Mouse (Mus musculus) cerebellum, adult 2 months (tissue): ENCODE data around the gene Actn1. TPM values are rescaled to one million over a fixed set of nuclear protein-coding genes. Genes with fewer than 3 reads are reported as not detected.

ENCODE experiments used
- DNase-seq, 2 experiments: peaks; one replicate each; pipeline ENCODE4 v3.0.0; 2021
- H3K27ac ChIP-seq: fragments of 200-500 bp; 2 replicates; pipeline ENCODE4 v1.5.1; 2012; ENCODE audit warnings: low read length, control low read depth, inconsistent platforms; ENCODE audit not compliant: insufficient read depth
- H3K27me3 ChIP-seq: fragments of 200-500 bp; 2 replicates; pipeline ENCODE4 v1.6.1; 2012; ENCODE audit warnings: inconsistent platforms, mild to moderate bottlenecking, low read length, moderate library complexity; ENCODE audit not compliant: control insufficient read depth, insufficient read depth
- H3K4me1 ChIP-seq: fragments of 200-500 bp; 2 replicates; pipeline ENCODE4 v1.6.1; 2011; ENCODE audit warnings: low read length; ENCODE audit not compliant: control insufficient read depth, insufficient read depth
- H3K4me3 ChIP-seq: fragments of 200-500 bp; replicated peaks from 2 replicates; pipeline ENCODE3; 2011; ENCODE audit warnings: mild to moderate bottlenecking, low read depth, low read length, control low read depth; ENCODE audit not compliant: insufficient read depth
- CTCF ChIP-seq: fragments of 200-500 bp; IDR thresholded peaks from 2 replicates; pipeline ENCODE4 v1.5.1; 2011; ENCODE audit warnings: low read depth, mild to moderate bottlenecking, control low read depth, low read length, moderate library complexity, borderline replicate concordance; ENCODE audit not compliant: insufficient read depth
- POLR2A ChIP-seq: fragments of 200-500 bp; IDR thresholded peaks from 2 replicates; pipeline ENCODE4 v1.6.1; 2011; ENCODE audit warnings: low read length, control low read depth, borderline replicate concordance; ENCODE audit not compliant: insufficient read depth
- WGBS: fragments of 180-500 bp; shearing (Covaris S2); methylation state at CpG from one replicate; pipeline ENCODE4 v1.1.7; 2018; 5-methylcytosine and 5-hydroxymethylcytosine counted together
- polyA plus RNA-seq: library from polyadenylated mRNA; depleted of rRNA; stranded (reverse); fragments of >200 nt; gene quantifications from 2 replicates; pipeline ENCODE4 v1.2.3, GENCODE M21; 2012; rRNA removed

Gene Actn1
- polyA plus RNA-seq, 1 experiment = 30.0 TPM

DNA sequence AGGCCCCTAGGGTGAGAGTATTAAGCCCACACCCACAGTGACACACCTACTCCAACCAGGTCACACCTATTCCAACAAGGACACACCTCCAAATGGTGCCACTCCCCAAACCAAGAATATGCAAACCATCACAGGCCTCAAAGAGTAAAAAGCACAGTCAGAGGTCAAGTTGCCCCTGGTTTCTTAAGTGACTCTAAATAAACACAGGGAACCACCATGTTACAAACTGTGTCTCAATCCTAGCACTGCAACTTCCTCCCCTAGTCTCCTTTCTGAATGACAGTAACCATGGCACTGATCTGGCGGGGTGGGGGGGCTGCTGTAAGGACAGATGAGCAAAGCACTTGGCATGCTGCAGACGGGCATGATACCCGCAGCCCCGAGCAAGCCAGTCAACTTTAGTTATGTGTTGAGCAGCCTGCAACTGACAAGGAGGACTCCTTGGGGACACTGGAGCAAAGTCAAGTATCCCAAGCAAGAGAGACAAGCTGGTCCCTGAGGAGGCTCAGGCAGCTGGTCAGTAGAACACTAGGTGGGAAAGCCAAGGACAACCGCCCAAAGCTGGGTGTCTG, 132.9 kb downstream of the Actn1 start:
- H3K4me3 ChIP-seq = no peak overlapping the region
- no peaks in the 10 kb centered on the region for H3K27me3 ChIP-seq
- peaks cover 7% of the 10 kb centered on the region for H3K4me1 ChIP-seq
- no peak overlapping the region for H3K27ac ChIP-seq
- WGBS = 32% methylated on average over 5 of the region's 5 CpGs
- TF ChIP-seq CTCF (no peak), POLR2A (no peak)
- DNase-seq = no peak

DNA sequence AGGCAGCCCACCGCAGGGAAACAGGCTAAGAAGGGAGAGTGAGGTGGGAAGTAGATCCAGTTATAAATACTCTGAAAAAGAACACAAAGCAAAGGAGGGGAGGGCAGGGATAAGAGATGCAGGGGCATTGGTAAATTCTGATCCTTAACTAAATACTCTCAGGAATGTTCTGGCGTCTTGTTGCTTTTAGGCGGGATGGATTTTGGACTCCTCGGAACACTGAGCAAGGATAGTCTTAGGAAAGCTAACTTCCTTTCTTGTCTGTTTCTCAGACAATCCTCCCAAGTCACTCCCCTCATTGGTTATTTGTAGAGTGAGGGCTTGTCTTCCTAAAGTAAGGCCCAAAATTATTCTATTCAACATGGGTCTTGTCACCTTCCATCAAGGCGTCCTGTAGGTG, 134.9 kb downstream of the Actn1 start:
- Histone ChIP-seq H3K4me3 (no peak overlapping the region), H3K27me3 (no peaks in the 10 kb centered on the region), H3K4me1 (peaks cover 5% of the 10 kb centered on the region), H3K27ac (no peak overlapping the region)
- DNase-seq = no peak
- WGBS = 78% methylated on average over 5 of the region's 5 CpGs
- TF ChIP-seq CTCF = no peak
- no peak for TF ChIP-seq POLR2A

DNA sequence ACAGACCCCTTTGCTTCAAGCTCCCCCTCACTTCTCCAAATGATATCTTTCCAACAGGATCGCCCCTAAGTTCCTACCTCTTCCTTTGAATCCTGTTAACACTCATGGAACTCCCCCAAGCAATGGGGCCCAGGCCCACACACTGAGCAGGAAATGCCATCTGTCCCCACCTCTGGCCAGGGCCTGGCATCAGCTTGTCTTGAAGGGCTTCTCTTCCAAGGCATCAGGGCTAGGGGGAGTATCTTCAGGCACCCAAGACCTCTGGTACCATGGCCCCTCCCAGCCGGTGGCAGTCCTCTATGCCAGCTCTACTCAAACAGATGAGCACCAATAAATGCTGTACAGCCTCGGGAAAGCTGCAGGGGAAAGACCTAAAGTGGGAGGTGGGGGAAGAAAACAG, 135.4 kb downstream of the Actn1 start:
- Histone ChIP-seq H3K27me3 (no peaks in the 10 kb centered on the region), H3K4me3 (no peak overlapping the region), H3K4me1 (peaks cover 5% of the 10 kb centered on the region), H3K27ac (no peak overlapping the region)
- DNase-seq = no peak
- TF ChIP-seq POLR2A (no peak), CTCF (no peak)
- 39% methylated on average over 3 of the region's 3 CpGs for WGBS

DNA sequence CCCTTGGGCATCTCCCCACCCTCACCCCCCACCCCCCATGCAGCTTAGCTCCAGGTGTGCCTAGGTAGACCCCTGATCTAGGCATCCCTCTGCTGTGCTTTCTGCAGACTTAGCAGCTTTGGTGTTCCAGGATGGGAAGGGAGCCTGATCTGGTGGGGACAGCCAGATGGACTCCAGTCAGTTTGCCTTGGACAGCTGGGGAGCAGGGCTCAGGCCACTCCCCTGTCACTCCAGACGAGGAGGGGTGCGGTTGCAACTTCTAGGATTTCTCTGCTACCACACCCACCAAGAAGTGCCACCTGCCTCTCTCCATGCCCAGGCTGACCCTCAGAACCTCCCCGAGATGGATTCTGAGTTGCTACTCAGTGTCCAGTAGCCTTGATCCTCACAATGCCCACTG, 136.0 kb downstream of the Actn1 start:
- DNase-seq = no peak
- no peaks in the 10 kb centered on the region for H3K27me3 ChIP-seq
- no peak overlapping the region for H3K27ac ChIP-seq
- TF ChIP-seq CTCF (no peak), POLR2A (no peak)
- WGBS = 48% methylated on average over 3 of the region's 3 CpGs
- no peak overlapping the region for H3K4me3 ChIP-seq
- H3K4me1 ChIP-seq = peaks cover 5% of the 10 kb centered on the region

DNA sequence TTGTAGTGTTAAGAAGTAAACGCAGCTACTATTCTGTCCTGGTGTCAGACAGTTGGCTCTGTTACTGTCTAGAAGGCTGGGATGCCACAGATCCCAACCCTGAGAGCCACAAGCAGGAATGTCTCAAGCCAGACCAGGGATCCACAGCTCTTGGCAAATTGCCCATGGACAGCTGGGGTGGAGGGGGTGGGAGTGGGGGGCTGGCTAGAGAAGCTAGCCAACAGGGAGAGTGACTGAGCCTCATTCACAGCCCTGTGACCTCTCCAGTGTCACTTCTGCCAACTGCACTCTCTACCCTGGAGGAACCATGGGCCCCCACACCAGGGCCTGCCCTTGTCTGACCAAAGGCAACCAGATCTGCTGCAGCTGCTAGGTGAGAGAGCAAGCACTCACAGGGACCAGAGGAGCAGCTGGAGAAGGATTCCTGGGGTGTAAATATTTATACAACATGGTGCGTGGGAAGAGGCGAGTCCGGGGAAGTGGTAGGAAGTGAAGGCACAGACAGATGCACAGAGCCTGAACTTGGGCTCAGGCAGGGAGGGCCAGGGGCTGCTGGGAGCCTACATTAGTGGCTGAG, 136.9 kb downstream of the Actn1 start:
- Histone ChIP-seq H3K4me3 (no peak overlapping the region), H3K4me1 (peaks cover 5% of the 10 kb centered on the region), H3K27ac (no peak overlapping the region), H3K27me3 (no peaks in the 10 kb centered on the region)
- TF ChIP-seq CTCF = no peak
- no peak for TF ChIP-seq POLR2A
- WGBS = 35% methylated on average over 4 of the region's 4 CpGs
- no peak for DNase-seq

DNA sequence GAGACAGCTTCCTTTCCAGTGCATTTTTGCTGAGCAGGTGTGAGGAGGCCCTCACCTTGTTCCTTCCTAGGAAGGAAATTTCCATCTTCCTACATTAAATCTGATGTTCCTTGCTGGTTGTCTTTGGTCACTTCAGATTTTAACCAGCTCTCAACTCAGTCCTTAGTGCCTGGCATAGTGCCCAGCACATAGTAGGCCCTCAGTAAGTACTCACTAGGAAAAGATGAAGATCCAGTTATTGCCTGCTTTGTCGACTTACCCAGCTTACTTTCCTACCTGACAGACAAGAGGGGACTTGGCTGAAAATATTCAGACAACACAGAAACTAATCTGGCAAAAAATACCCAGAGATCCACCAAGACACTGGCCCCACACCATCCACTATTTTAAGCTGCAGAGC, 138.7 kb downstream of the Actn1 start:
- H3K27me3 ChIP-seq = no peaks in the 10 kb centered on the region
- H3K27ac ChIP-seq = no peak overlapping the region
- H3K4me3 ChIP-seq = no peak overlapping the region
- 66% methylated on average over 1 of the region's 1 CpGs for WGBS
- peaks cover 5% of the 10 kb centered on the region for H3K4me1 ChIP-seq
- TF ChIP-seq CTCF (no peak), POLR2A (no peak)
- no peak for DNase-seq

DNA sequence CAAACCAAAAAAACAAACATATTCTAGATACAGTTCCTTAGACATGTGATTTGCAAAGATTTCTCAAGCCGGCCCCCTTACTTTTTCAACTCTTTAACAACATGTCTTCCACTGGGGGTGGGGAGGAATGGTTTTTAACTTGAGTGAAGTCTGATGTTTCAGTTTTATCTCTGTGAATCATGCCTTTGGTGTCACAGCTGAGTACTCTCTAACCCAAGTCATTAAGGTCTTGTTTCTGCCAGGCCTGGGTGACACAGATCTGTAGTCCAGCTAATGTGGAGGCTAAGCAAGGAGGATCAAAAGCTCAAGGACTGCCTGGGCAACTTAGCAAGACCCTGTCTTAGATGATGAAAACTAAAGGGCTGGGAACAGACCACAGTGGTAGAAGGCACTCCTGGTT, 141.6 kb downstream of the Actn1 start:
- Histone ChIP-seq H3K27ac (no peak overlapping the region), H3K4me3 (no peak overlapping the region), H3K4me1 (peaks cover 5% of the 10 kb centered on the region; the same call in 1 of the 2 replicates), H3K27me3 (no peaks in the 10 kb centered on the region; the same call in 1 of the 2 replicates)
- TF ChIP-seq CTCF = no peak
- no peak for TF ChIP-seq POLR2A
- WGBS = 89% methylated on average over 1 of the region's 1 CpGs
- DNase-seq = no peak

Other genes with a start within 250 kb of the Actn1 start
- 20.4 and 23.2 TPM in 2 replicates for gene Zfp36l1, start 147.4 kb downstream of the Actn1 start, polyA plus RNA-seq
- gene Dcaf5, start 176.2 kb upstream of the Actn1 start, polyA plus RNA-seq = 36.5 and 36.9 TPM in 2 replicates
- gene Exd2, start 202.7 kb upstream of the Actn1 start, polyA plus RNA-seq = 61.5 and 68.0 TPM in 2 replicates